Mouse (Mus musculus) liver, embryonic 15.5 days (tissue): Measurements from ENCODE around the gene Suz12. TPM values are rescaled to one million over a fixed set of nuclear protein-coding genes. Genes with fewer than 3 reads are reported as not detected.
A peak's percentile ranks its signal among the peaks of the same experiment; 100 is the strongest.
"Not testable (repeated sequence)": the region's sequence is repeated elsewhere in the genome, so short reads cannot be mapped to it uniquely, and the experiment has no call there.

Experiments used
- ATAC-seq: fragments of 200-750 bp; cut with Nextera tagmentation; 2 replicates; pipeline ENCODE4 v1.8.0; 2017; ENCODE audit warnings: moderate number of reproducible peaks, mild to moderate bottlenecking, moderate library complexity; ENCODE audit not compliant: insufficient read depth
- H3K27ac ChIP-seq: fragments of 300-500 bp; sonication (generic); replicated peaks from 2 replicates; pipeline ENCODE4 v1.5.1; 2015; ENCODE audit warnings: mild to moderate bottlenecking, inconsistent platforms
- H3K27me3 ChIP-seq: fragments of 300-500 bp; sonication (generic); 2 replicates; pipeline ENCODE4 v1.6.1; 2015; ENCODE audit warnings: mild to moderate bottlenecking, inconsistent platforms
- H3K36me3 ChIP-seq: fragments of 300-500 bp; sonication (generic); replicated peaks from 2 replicates; pipeline ENCODE4 v1.6.1; 2015; ENCODE audit warnings: moderate library complexity, mild to moderate bottlenecking, inconsistent platforms
- H3K4me1 ChIP-seq: fragments of 300-500 bp; sonication (generic); replicated peaks from 2 replicates; pipeline ENCODE4 v1.6.1; 2015; ENCODE audit warnings: inconsistent platforms
- H3K4me2 ChIP-seq: fragments of 300-500 bp; sonication (generic); 2 replicates; pipeline ENCODE4 v1.6.1; 2015; ENCODE audit warnings: moderate library complexity, mild to moderate bottlenecking, inconsistent platforms
- H3K4me3 ChIP-seq: fragments of 300-500 bp; sonication (generic); replicated peaks from 2 replicates; pipeline ENCODE4 v1.5.1; 2015; ENCODE audit warnings: mild to moderate bottlenecking, inconsistent platforms
- H3K9ac ChIP-seq: fragments of 300-500 bp; sonication (generic); 2 replicates; pipeline ENCODE4 v1.6.1; 2015; ENCODE audit warnings: moderate library complexity, mild to moderate bottlenecking, inconsistent platforms
- H3K9me3 ChIP-seq: fragments of 300-500 bp; sonication (generic); replicated peaks from 2 replicates; pipeline ENCODE4 v1.6.1; 2016; ENCODE audit warnings: inconsistent platforms
- WGBS: fragments of 180-500 bp; shearing (Covaris S2); methylation state at CpG from one replicate; pipeline ENCODE4 v1.1.7; 2015; ENCODE audit warnings: mixed read lengths; ENCODE audit not compliant: insufficient replicate concordance; 5-methylcytosine and 5-hydroxymethylcytosine counted together
- polyA plus RNA-seq: library from polyadenylated mRNA; unstranded; fragments of >200 nt; fragmentation: Nextera tagmentation; extraction: Ambion mirVana; gene quantifications from 2 replicates; pipeline ENCODE4 v1.2.1, GENCODE M21; 2015

Suz12 gene
- polyA plus RNA-seq, 1 experiment from 2014 or later: 14.4 TPM

DNA sequence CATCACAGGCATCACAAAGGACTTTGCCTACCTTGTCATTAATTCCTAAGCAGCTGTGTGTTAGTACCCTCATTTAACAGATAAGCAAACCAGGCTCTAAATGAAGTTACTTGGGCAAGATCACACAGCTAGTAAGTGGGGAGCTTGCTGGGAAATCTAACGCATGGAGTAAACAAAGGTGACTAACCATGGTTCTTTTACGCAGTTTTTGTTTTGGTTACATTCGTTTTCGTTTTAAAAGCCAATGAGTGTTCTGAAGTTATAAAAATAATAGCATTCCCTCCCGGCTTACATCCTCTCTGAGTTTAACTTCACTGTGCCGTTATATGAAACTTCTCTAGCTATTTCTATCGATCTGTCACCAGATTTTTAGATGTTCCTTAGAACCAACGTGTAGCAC, 19.8 kb upstream of the Suz12 start:
- peak overlapping the region; percentile 73 for H3K4me2 ChIP-seq
- H3K9ac ChIP-seq: no peak overlapping the region
- no peak for ATAC-seq
- H3K36me3 ChIP-seq: no peaks in the 10 kb centered on the region
- peaks cover 60% of the 10 kb centered on the region for H3K27me3 ChIP-seq
- no peak overlapping the region for H3K27ac ChIP-seq
- no peaks in the 10 kb centered on the region for H3K9me3 ChIP-seq
- peaks cover 16% of the 10 kb centered on the region for H3K4me1 ChIP-seq
- H3K4me3 ChIP-seq: peak overlapping the region; percentile 48
- 16% methylated on average over 8 of the region's 8 CpGs for WGBS

DNA sequence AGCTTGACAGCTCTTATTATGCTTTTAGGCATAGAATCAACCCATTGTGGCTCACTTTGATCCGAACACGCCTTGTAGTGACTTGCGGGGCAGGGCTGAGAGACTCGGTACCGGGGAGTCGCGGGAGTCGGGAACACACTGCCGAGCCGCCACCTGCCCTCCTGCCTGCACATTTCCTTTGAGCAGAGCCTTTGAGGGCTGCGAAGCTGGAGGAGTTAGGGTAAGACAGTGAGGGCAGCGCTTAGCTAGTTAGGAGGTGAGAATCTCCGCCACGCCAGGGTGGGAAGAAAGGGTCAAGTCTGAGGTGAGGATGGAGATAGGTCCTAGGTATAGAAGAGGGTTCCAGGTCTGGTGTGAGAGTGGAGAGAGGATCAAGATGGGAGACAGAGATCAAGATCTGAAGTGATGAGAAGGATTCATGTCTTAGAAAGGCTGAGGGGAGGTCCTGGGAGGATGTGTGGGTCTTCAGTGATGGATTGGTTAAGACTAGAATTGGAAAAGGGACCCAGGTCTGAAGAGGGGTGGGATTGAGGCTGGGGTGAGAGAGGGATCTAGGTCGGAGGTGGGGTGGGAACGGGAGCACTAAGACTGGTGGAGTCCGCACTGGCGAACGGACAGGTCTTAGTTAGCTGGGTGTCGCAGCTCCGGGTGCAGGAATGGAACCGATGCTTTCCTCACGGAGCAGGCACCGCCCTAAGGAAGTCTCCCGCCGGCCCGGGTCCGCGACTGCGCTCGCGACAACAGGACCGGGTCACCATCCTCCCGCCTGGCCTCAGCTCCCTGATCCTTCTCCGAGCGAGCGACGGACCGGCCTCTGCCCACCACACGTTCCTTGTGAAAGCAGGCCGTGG, 19.1 kb upstream of the Suz12 start:
- ATAC-seq: no peak
- H3K4me1 ChIP-seq: peaks cover 16% of the 10 kb centered on the region
- H3K27me3 ChIP-seq: peaks cover 60% of the 10 kb centered on the region
- peak overlapping the region; percentile 19; the same call in 1 of the 2 replicates for H3K9ac ChIP-seq
- no peak overlapping the region for H3K27ac ChIP-seq
- peak overlapping the region; percentile 73 for H3K4me2 ChIP-seq
- no peaks in the 10 kb centered on the region for H3K9me3 ChIP-seq
- no peaks in the 10 kb centered on the region for H3K36me3 ChIP-seq
- WGBS: under 1% methylated on average over 41 of the region's 41 CpGs
- H3K4me3 ChIP-seq: peak overlapping the region; percentile 48

DNA sequence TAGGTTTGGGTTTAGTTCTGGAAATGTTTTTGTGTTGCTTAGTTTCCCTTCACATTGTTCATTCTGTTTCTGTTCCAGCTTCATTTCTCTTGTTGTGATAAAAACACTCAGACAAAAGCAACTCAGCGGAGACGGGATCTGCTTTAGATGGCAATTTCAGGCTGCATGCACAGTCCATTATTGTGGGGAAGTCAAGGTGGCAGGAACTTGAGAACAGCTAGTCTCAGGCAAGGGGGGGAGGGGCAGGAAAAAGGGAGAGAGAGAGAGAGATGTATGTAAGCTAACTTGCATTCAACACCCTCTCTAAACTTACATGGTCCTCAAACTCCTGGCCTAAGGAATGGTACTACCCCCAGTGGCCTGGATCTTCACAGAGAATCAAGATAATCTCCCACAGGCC, 17.5 kb upstream of the Suz12 start:
- Histone ChIP-seq H3K27ac (no peak overlapping the region), H3K9me3 (no peaks in the 10 kb centered on the region), H3K4me2 (no peak overlapping the region), H3K36me3 (no peaks in the 10 kb centered on the region), H3K27me3 (peaks cover 57% of the 10 kb centered on the region), H3K4me1 (peaks cover 16% of the 10 kb centered on the region), H3K9ac (no peak overlapping the region), H3K4me3 (no peak overlapping the region)
- WGBS: 60% methylated on average over 2 of the region's 2 CpGs
- ATAC-seq: no peak

DNA sequence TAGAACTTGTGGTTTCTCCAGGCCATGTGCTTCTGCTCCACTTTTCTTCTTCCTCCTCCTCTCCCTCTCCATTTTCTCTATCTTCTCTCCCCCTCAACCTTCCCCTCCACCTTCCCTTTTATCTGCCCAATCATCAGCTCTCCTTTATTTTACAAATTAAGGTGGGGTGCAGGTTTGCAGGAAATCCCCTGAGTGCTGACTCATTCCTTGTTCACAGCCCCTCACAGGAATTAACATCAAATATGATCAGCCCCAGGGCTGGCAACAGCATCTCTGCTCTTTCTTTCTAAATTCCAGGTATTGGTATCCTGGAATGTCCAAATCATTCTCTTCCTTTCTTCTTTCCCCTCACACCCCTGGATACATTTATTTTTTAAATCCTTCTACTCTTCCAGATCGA, 16.7 kb upstream of the Suz12 start:
- H3K27me3 ChIP-seq: peaks cover 50% of the 10 kb centered on the region
- WGBS: 67% methylated on average over 1 of the region's 1 CpGs
- no peak overlapping the region for H3K4me3 ChIP-seq
- no peaks in the 10 kb centered on the region for H3K36me3 ChIP-seq
- no peak overlapping the region for H3K4me2 ChIP-seq
- peaks cover 16% of the 10 kb centered on the region for H3K4me1 ChIP-seq
- H3K9ac ChIP-seq: no peak overlapping the region
- H3K9me3 ChIP-seq: no peaks in the 10 kb centered on the region
- no peak for ATAC-seq
- no peak overlapping the region for H3K27ac ChIP-seq

DNA sequence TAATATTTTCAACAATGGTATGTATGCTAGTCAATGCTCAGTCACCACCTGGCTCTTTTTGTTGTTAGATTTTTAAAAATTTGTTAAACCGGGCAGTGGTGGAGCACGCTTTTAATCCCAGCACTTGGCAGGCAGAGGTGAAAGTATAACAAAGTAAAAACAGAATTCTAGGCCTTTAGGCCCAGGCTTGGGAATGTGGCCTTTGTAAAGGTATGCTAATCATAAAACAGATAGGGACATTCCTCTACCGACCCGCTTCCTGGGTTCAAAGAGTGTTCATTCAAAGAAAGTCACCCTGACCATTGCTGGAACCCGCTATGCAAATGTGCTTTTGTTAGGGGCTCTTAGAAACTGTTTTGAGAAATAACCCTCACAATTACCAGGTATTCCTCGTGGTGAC, 16.3 kb upstream of the Suz12 start:
- Histone ChIP-seq H3K27me3 (peaks cover 50% of the 10 kb centered on the region), H3K4me1 (peaks cover 15% of the 10 kb centered on the region)
- H3K9ac ChIP-seq, H3K27ac ChIP-seq, H3K9me3 ChIP-seq, H3K4me3 ChIP-seq, H3K4me2 ChIP-seq, ATAC-seq, H3K36me3 ChIP-seq: not testable (repeated sequence)
- WGBS: 76% methylated on average over 6 of the region's 6 CpGs

DNA sequence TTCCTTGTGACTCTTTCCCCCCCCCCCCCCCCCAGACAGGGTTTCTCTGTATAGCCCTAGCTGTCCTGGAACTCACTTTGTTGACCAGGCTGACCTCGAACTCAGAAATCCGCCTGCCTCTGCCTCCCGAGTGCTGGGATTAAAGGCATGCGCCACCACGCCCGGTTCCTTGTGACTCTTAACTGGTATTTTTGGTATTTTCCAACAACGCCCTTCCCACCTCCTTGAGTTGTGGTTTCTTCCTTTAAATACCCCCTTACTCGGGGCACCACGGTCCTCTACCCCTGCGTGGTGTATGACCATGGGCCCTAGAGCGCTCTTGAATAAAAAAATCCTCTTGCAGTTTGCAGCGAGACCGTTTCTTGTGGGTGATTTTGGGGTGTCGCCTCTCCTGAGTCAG, 15.8 kb upstream of the Suz12 start:
- H3K4me3 ChIP-seq, H3K36me3 ChIP-seq, H3K9ac ChIP-seq, H3K4me2 ChIP-seq, H3K9me3 ChIP-seq, H3K27ac ChIP-seq, ATAC-seq: not testable (repeated sequence)
- Histone ChIP-seq H3K4me1 (peaks cover 14% of the 10 kb centered on the region), H3K27me3 (peaks cover 47% of the 10 kb centered on the region)
- 80% methylated on average over 14 of the region's 14 CpGs for WGBS

DNA sequence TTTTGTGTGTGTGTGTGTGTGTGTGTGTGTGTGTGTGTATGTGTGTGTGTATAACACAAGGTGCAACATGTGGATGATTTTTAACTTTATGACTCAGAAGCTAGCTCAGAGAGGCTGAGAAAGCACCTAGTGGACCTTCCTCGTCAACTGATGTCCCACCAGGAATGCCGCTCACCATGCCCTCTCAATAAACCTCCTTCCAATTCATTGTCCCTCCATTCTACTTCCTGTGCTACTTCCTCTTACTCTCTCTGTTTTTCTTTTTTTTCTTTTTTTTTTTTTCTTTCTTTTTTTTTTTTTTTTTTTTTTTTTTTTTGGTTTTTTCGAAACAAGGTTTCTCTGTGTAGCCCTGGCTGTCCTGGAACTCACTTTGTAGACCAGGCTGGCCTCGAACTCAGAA, 15.2 kb upstream of the Suz12 start:
- H3K9me3 ChIP-seq, H3K36me3 ChIP-seq, H3K4me2 ChIP-seq, H3K4me3 ChIP-seq, ATAC-seq, H3K27ac ChIP-seq, H3K9ac ChIP-seq: not testable (repeated sequence)
- 71% methylated on average over 4 of the region's 4 CpGs for WGBS
- H3K27me3 ChIP-seq: peaks cover 41% of the 10 kb centered on the region
- H3K4me1 ChIP-seq: peaks cover 14% of the 10 kb centered on the region

DNA sequence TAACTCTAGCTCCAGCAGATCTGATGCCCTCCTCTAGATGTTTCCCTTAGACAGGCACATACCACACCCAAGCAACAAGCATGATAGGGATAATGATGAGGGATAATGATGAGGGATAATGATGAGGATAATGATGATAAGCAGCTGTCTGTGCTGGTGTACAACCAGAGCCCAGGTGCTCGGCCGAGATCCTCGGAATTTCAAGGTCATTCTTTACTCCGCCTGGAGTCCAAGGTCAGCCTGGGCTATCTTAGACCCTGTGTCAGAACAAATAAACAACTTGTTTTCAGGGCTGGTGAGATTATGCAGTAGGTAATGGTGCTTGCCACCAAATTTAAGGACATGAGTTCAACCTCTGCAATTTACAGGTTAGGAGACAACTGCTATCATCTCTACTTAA, 6.0 kb upstream of the Suz12 start:
- 75% methylated on average over 4 of the region's 4 CpGs for WGBS
- Histone ChIP-seq H3K4me2 (no peak overlapping the region), H3K27me3 (no peaks in the 10 kb centered on the region), H3K4me3 (no peak overlapping the region), H3K9me3 (no peaks in the 10 kb centered on the region), H3K27ac (no peak overlapping the region), H3K4me1 (peaks cover 5% of the 10 kb centered on the region), H3K9ac (no peak overlapping the region), H3K36me3 (no peaks in the 10 kb centered on the region)
- ATAC-seq: no peak

DNA sequence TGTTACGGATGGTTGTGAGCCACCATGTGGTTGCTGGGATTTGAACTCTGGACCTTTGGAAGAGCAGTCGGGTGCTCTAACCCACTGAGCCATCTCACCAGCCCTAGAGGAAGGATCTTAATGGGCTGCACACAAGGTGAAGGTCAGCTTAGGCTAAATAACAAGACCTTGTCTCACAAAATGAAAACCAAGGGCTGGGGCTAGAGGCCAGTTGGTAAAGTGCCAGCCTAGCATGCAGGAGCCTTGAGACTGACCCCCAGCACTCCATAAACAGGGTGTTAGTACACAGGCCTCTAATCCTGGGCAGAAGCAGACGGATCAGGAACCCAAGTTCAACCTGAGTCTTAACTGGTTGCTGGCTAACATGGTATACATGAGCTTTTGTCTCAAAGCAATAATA, 5.0 kb upstream of the Suz12 start:
- no peak overlapping the region for H3K4me2 ChIP-seq
- H3K4me3 ChIP-seq: no peak overlapping the region
- 58% methylated on average over 3 of the region's 3 CpGs for WGBS
- no peak overlapping the region for H3K9ac ChIP-seq
- H3K9me3 ChIP-seq: no peaks in the 10 kb centered on the region
- no peaks in the 10 kb centered on the region for H3K36me3 ChIP-seq
- no peak overlapping the region for H3K27ac ChIP-seq
- ATAC-seq: no peak
- H3K27me3 ChIP-seq: no peaks in the 10 kb centered on the region
- peaks cover 10% of the 10 kb centered on the region for H3K4me1 ChIP-seq

DNA sequence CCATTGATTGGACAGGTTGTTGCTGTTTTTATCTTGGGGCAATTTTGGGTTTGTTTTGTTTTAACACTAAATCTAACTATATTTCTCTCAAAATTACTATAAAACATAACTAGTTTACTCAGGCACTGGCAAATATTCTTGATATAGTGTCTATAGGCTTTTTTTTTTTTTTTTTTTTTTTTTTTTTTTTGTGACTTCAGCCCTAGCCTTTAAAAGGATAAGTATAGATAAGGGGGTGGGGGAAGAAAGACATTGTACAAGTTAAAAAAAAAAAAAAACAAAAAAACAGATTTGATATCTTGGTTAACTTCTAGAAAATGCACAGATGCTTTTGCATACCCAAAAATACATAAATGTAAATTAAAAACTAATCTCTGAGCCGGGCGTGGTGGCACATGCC, 2.8 kb upstream of the Suz12 start:
- Histone ChIP-seq H3K4me2 (no peak overlapping the region), H3K4me3 (no peak overlapping the region), H3K27ac (no peak overlapping the region), H3K36me3 (no peaks in the 10 kb centered on the region), H3K9me3 (no peaks in the 10 kb centered on the region), H3K27me3 (no peaks in the 10 kb centered on the region), H3K9ac (no peak overlapping the region), H3K4me1 (peaks cover 11% of the 10 kb centered on the region)
- 66% methylated on average over 2 of the region's 2 CpGs for WGBS
- ATAC-seq: no peak

DNA sequence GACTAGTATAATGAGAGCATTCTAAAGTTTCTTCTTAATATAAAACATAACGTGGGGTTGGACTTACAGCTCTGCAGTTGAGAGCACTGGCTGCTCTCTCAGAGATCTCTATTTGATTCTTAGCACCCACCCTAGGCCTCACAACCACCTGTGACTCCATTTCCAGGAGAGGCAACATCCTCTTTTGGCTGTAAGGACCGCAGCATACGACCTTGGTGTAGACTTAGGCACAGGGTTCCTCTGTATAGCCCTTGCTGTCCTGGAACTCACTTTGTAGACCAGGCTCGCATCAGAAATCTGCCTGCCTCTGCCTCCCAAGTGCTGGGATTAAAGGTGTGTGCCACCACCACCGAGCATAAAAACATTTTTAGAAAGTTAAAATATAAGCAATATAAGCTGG, 1.3 kb upstream of the Suz12 start:
- Histone ChIP-seq H3K9ac (no peak overlapping the region), H3K4me3 (0 out of 2 replicates have a peak overlapping the region, but pooled peaks have one; percentile 99), H3K4me2 (peak overlapping the region; percentile 85), H3K9me3 (no peaks in the 10 kb centered on the region), H3K36me3 (peaks cover 7% of the 10 kb centered on the region), H3K27ac (no peak overlapping the region), H3K4me1 (peaks cover 13% of the 10 kb centered on the region), H3K27me3 (no peaks in the 10 kb centered on the region)
- no peak for ATAC-seq
- WGBS: 73% methylated on average over 5 of the region's 5 CpGs
